Mouse (Mus musculus): Measurements from ENCODE around the gene Ywhah. TPM values are rescaled to one million over a fixed set of nuclear protein-coding genes. Genes with fewer than 3 reads are reported as not detected.

The Ywhah gene
- polyA plus RNA-seq, 1 experiment from 2014 or later = 170 TPM

DNA sequence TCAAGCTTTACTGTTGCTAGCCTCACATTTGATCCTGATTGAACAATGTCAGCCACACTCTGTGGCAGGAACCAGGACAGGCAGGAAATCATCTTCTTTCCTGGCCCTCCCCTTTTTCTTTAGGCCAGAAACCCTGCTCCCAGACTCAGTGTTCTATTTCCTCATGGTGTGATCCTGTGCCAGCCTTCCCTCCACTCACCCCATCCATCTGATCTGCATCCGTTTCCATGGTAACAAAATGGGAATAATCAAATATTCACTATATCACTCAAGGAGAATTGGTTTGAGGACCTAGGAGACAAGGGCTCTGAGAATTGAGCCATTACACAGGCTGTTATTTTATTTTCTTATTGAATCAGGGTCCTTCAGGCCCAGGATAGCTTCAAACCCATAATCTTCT, 22.1 kb upstream of the Ywhah start:
- H3K4me2 ChIP-seq (ENCODE audit: low read depth, low read length) = no peak overlapping the region
- no peaks in the 10 kb centered on the region for H3K9me3 ChIP-seq (replicated peaks; ENCODE audit: control insufficient read depth, low read length)
- ATAC-seq (ENCODE audit: low read depth) = no peak
- H3K27ac ChIP-seq (ENCODE audit: low read length) = no peak overlapping the region
- WGBS (ENCODE audit: insufficient replicate concordance) = 64% methylated on average over 1 of the region's 1 CpGs
- no peaks in the 10 kb centered on the region for H3K36me3 ChIP-seq (ENCODE audit: control insufficient read depth, insufficient read depth)
- no peaks in the 10 kb centered on the region for H3K4me1 ChIP-seq (ENCODE audit: control insufficient read depth, low read depth, low read length)
- no peak overlapping the region for H3K9ac ChIP-seq (ENCODE audit: low read depth, low read length)
- no peak overlapping the region for H3K4me3 ChIP-seq (ENCODE audit: low read depth, low read length)
- no peaks in the 10 kb centered on the region for H3K27me3 ChIP-seq (ENCODE audit: control insufficient read depth, insufficient read depth, low read depth, low read length)

DNA sequence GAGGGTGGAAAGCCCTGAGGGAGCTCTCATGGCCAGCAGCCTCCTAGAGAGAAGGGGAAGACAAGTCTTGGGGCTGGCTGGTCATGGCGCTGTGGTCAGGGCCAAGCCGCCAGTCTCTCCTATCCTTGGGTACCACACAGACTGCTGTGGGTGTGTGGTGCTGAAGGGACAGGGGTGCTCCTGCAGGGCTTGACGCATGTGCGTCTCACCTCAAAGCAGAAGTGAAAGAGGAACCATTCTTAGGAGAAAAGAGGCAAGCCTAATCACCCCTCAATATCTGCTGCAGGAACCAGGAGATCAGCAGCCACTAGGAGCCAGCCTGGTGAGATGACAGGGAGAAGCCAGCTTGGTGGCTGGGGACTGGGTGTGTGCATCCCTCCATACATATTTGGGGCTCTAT, 20.9 kb upstream of the Ywhah start:
- H3K9me3 ChIP-seq (replicated peaks; ENCODE audit: control insufficient read depth, low read length) = no peaks in the 10 kb centered on the region
- H3K27me3 ChIP-seq (ENCODE audit: control insufficient read depth, insufficient read depth, low read depth, low read length) = no peaks in the 10 kb centered on the region
- no peak overlapping the region for H3K4me3 ChIP-seq (ENCODE audit: low read depth, low read length)
- H3K4me2 ChIP-seq (ENCODE audit: low read depth, low read length) = no peak overlapping the region
- 2% methylated on average over 4 of the region's 4 CpGs for WGBS (ENCODE audit: insufficient replicate concordance)
- no peaks in the 10 kb centered on the region for H3K36me3 ChIP-seq (ENCODE audit: control insufficient read depth, insufficient read depth)
- H3K4me1 ChIP-seq (ENCODE audit: control insufficient read depth, low read depth, low read length) = no peaks in the 10 kb centered on the region
- ATAC-seq (ENCODE audit: low read depth) = peak; percentile 13; the same call in 1 of the 2 replicates
- no peak overlapping the region for H3K9ac ChIP-seq (ENCODE audit: low read depth, low read length)
- H3K27ac ChIP-seq (ENCODE audit: low read length) = no peak overlapping the region

DNA sequence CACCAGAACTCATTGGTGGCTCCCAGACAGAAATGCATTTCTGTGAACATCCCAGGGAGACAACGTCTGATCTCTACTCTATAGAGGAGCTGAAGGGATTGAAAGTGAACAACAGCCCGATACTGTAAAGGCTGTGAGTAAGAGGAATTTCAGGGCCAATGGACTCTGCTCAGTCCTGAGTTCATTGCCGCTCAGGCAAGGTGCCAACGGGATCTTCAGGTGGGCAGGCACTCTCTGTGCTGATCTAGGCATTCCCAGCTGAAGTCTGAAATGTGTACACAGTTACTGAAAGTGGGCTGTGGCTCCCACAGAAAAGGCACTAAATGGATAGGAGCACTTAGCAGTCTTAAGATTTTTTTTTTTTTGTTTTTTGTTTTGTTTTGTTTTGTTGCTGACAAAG, 19.8 kb upstream of the Ywhah start:
- Histone ChIP-seq H3K4me1 (ENCODE audit: control insufficient read depth, low read depth, low read length) (no peaks in the 10 kb centered on the region), H3K4me2 (ENCODE audit: low read depth, low read length) (no peak overlapping the region), H3K4me3 (ENCODE audit: low read depth, low read length) (no peak overlapping the region), H3K9ac (ENCODE audit: low read depth, low read length) (no peak overlapping the region), H3K36me3 (ENCODE audit: control insufficient read depth, insufficient read depth) (no peaks in the 10 kb centered on the region), H3K27ac (ENCODE audit: low read length) (no peak overlapping the region), H3K9me3 (replicated peaks; ENCODE audit: control insufficient read depth, low read length) (no peaks in the 10 kb centered on the region), H3K27me3 (ENCODE audit: control insufficient read depth, insufficient read depth, low read depth, low read length) (no peaks in the 10 kb centered on the region)
- ATAC-seq (ENCODE audit: low read depth) = peak; percentile 56; the same call in 1 of the 2 replicates
- 62% methylated on average over 4 of the region's 4 CpGs for WGBS (ENCODE audit: insufficient replicate concordance)

DNA sequence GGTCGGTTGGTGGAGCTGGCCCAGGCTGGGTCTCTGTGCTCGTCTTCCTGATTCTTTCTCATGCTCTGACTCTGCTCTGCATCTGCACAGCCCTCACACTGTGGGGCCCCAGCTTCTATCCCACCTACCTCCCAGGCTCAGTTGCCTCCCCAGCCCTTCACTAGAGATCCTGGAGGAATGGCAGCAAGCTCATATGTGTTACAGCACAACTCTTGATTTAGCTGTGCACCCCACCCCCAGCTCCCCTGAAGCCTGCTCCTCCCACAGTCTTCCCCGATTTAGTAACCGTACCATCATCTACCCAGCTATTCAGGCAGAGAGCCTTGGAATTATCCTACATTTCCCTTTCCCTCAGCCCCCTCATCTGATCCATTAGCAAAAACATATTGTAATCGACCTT, 17.5 kb upstream of the Ywhah start:
- ATAC-seq (ENCODE audit: low read depth) = no peak
- Histone ChIP-seq H3K36me3 (ENCODE audit: control insufficient read depth, insufficient read depth) (no peaks in the 10 kb centered on the region), H3K9ac (ENCODE audit: low read depth, low read length) (no peak overlapping the region), H3K4me3 (ENCODE audit: low read depth, low read length) (no peak overlapping the region), H3K4me1 (ENCODE audit: control insufficient read depth, low read depth, low read length) (no peaks in the 10 kb centered on the region), H3K9me3 (replicated peaks; ENCODE audit: control insufficient read depth, low read length) (no peaks in the 10 kb centered on the region), H3K27me3 (ENCODE audit: control insufficient read depth, insufficient read depth, low read depth, low read length) (no peaks in the 10 kb centered on the region), H3K4me2 (ENCODE audit: low read depth, low read length) (no peak overlapping the region), H3K27ac (ENCODE audit: low read length) (no peak overlapping the region)
- 58% methylated on average over 5 of the region's 5 CpGs for WGBS (ENCODE audit: insufficient replicate concordance)

DNA sequence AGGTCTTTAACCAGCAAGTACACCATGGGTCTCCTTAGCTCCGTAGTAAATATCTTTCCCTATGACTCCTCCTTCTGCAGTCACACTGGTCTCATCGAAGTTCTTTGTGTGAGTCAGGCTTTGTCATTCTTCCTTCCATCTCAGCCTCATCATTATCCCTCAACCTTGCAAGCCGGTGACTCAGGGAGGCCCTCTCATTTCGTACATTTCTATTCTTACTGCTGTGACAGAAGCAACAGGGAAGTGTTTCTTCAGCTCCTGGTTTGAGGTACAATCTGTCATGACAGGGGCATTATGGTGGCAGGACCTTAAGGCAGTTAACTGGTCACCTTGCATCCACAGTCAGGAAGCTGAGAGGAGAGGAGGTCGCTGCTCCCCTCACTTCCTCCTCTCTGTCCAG, 15.8 kb upstream of the Ywhah start:
- no peaks in the 10 kb centered on the region for H3K4me1 ChIP-seq (ENCODE audit: control insufficient read depth, low read depth, low read length)
- H3K9me3 ChIP-seq (replicated peaks; ENCODE audit: control insufficient read depth, low read length) = no peaks in the 10 kb centered on the region
- H3K27ac ChIP-seq (ENCODE audit: low read length) = no peak overlapping the region
- WGBS (ENCODE audit: insufficient replicate concordance) = 66% methylated on average over 5 of the region's 5 CpGs
- H3K9ac ChIP-seq (ENCODE audit: low read depth, low read length) = no peak overlapping the region
- no peaks in the 10 kb centered on the region for H3K36me3 ChIP-seq (ENCODE audit: control insufficient read depth, insufficient read depth)
- no peak for ATAC-seq (ENCODE audit: low read depth)
- no peak overlapping the region for H3K4me3 ChIP-seq (ENCODE audit: low read depth, low read length)
- no peak overlapping the region for H3K4me2 ChIP-seq (ENCODE audit: low read depth, low read length)
- H3K27me3 ChIP-seq (ENCODE audit: control insufficient read depth, insufficient read depth, low read depth, low read length) = no peaks in the 10 kb centered on the region

DNA sequence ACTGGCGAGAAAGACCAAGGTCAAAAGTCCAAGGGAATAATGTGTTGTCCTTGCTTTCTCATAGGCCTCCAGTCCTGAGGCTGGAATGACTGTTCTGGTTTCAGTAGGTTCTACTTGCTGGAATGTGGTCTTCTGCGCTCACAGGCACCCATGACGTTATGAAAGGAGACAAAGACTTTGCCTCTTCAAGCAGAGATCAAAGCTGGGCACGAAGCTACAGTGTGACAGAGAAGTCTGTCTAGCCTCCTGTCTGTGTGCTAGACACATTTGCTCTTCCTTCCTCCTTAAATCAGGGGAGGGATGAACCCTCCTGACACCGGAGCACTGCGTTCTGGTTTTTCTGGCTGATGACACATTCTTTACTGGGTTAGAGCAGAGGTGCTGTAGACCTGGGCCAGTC, 15.1 kb upstream of the Ywhah start:
- Histone ChIP-seq H3K27ac (ENCODE audit: low read length) (no peak overlapping the region), H3K4me2 (ENCODE audit: low read depth, low read length) (no peak overlapping the region), H3K4me1 (ENCODE audit: control insufficient read depth, low read depth, low read length) (no peaks in the 10 kb centered on the region), H3K9me3 (replicated peaks; ENCODE audit: control insufficient read depth, low read length) (no peaks in the 10 kb centered on the region), H3K36me3 (ENCODE audit: control insufficient read depth, insufficient read depth) (no peaks in the 10 kb centered on the region), H3K9ac (ENCODE audit: low read depth, low read length) (no peak overlapping the region), H3K4me3 (ENCODE audit: low read depth, low read length) (no peak overlapping the region), H3K27me3 (ENCODE audit: control insufficient read depth, insufficient read depth, low read depth, low read length) (no peaks in the 10 kb centered on the region)
- 59% methylated on average over 6 of the region's 6 CpGs for WGBS (ENCODE audit: insufficient replicate concordance)
- no peak for ATAC-seq (ENCODE audit: low read depth)

DNA sequence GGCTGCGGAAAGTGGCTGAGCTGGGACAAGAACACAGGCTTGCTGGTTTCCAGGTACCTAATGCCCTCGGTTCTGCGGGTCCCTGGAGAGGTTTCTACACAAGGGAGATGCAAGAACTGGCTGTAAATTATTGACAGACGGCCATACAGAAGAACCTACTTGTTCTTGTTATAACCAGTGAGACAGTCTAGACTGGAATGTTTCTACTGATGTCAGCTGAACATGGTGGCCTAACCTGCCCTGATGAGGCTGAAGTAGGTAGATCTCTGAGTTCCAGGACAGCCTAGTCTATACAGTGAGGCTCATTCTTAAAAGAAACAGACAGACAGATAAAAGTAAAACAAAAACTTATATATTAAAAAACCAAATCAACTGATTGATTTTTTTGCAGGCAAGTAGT, 14.5 kb upstream of the Ywhah start:
- H3K4me1 ChIP-seq (ENCODE audit: control insufficient read depth, low read depth, low read length) = no peaks in the 10 kb centered on the region
- H3K9ac ChIP-seq (ENCODE audit: low read depth, low read length) = no peak overlapping the region
- ATAC-seq (ENCODE audit: low read depth) = no peak
- H3K27me3 ChIP-seq (ENCODE audit: control insufficient read depth, insufficient read depth, low read depth, low read length) = no peaks in the 10 kb centered on the region
- no peaks in the 10 kb centered on the region for H3K9me3 ChIP-seq (replicated peaks; ENCODE audit: control insufficient read depth, low read length)
- no peaks in the 10 kb centered on the region for H3K36me3 ChIP-seq (ENCODE audit: control insufficient read depth, insufficient read depth)
- no peak overlapping the region for H3K4me3 ChIP-seq (ENCODE audit: low read depth, low read length)
- no peak overlapping the region for H3K27ac ChIP-seq (ENCODE audit: low read length)
- 52% methylated on average over 4 of the region's 4 CpGs for WGBS (ENCODE audit: insufficient replicate concordance)
- no peak overlapping the region for H3K4me2 ChIP-seq (ENCODE audit: low read depth, low read length)

DNA sequence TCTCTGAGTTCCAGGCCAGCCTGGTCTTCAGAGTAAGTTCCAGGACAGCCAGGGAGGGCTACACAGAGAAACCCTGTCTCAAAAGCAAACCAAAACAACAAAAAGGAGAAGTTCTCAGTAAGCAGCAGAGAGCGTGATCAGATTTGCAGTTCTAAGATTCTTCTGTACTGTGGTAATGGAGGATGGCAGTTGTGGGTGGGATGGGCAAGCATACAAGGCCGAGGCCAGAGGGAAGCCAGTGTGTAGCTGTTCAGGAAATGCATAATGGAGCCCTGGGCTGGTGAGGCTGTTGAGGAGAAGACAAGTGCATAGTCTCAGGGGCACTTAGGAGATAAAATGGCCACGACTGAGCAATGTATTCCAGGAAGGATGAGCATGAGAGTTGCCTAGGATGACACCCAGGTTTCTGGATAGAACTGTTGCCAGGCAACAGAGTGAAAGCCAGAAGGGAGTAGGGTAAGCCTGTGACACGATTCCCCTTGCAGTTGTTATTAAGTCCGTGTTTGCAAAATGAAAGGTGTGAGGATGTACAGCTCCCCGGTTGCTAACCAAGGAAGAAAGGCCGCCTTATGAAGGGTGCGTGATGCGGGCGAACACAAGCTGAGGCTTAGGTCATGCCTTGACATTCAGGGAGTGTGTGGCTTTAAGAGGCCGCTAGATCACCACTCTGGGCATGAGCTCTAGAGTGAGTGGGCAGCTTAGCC, 13.0 kb upstream of the Ywhah start:
- ATAC-seq (ENCODE audit: low read depth) = no peak
- Histone ChIP-seq H3K9me3 (replicated peaks; ENCODE audit: control insufficient read depth, low read length) (no peaks in the 10 kb centered on the region), H3K36me3 (ENCODE audit: control insufficient read depth, insufficient read depth) (no peaks in the 10 kb centered on the region), H3K4me2 (ENCODE audit: low read depth, low read length) (no peak overlapping the region), H3K27me3 (ENCODE audit: control insufficient read depth, insufficient read depth, low read depth, low read length) (no peaks in the 10 kb centered on the region), H3K27ac (ENCODE audit: low read length) (no peak overlapping the region), H3K9ac (ENCODE audit: low read depth, low read length) (no peak overlapping the region), H3K4me3 (ENCODE audit: low read depth, low read length) (no peak overlapping the region), H3K4me1 (ENCODE audit: control insufficient read depth, low read depth, low read length) (no peaks in the 10 kb centered on the region; the same call in 1 of the 2 replicates)
- 52% methylated on average over 11 of the region's 11 CpGs for WGBS (ENCODE audit: insufficient replicate concordance)

DNA sequence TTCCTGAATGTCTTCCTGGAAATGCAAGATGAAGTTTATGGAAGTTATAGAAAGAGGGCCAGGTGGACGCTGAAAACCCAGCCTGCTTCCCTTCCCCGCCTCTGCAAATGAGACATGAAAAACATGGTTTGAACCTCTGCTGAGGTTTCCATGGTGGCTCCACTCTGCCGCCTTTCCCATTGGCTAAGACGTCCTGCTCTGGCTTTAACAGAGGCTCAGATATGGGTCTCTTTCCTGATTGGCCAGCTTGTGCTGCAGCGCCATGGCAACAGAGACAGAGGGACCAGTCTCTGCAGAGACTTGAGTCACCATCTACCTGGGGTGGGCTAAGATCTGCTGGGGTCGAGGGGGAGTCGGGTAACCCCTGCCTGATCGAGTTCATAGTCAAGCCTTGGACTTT, 11.9 kb upstream of the Ywhah start:
- 47% methylated on average over 8 of the region's 8 CpGs for WGBS (ENCODE audit: insufficient replicate concordance)
- Histone ChIP-seq H3K27me3 (ENCODE audit: control insufficient read depth, insufficient read depth, low read depth, low read length) (no peaks in the 10 kb centered on the region; the same call in 1 of the 2 replicates), H3K4me2 (ENCODE audit: low read depth, low read length) (no peak overlapping the region), H3K9ac (ENCODE audit: low read depth, low read length) (no peak overlapping the region), H3K4me3 (ENCODE audit: low read depth, low read length) (no peak overlapping the region), H3K36me3 (ENCODE audit: control insufficient read depth, insufficient read depth) (no peaks in the 10 kb centered on the region), H3K9me3 (replicated peaks; ENCODE audit: control insufficient read depth, low read length) (no peaks in the 10 kb centered on the region), H3K27ac (ENCODE audit: low read length) (no peak overlapping the region), H3K4me1 (ENCODE audit: control insufficient read depth, low read depth, low read length) (no peaks in the 10 kb centered on the region; the same call in 1 of the 2 replicates)
- ATAC-seq (ENCODE audit: low read depth) = no peak
